Mouse (Mus musculus) liver, postnatal 0 days (tissue): Measurements from ENCODE around the gene Prkca. TPM values are rescaled to one million over a fixed set of nuclear protein-coding genes. Genes with fewer than 3 reads are reported as not detected.

Experiments used
- ATAC-seq: fragments of 200-750 bp; cut with Nextera tagmentation; 2 replicates; pipeline ENCODE4 v1.8.0; 2017; ENCODE audit warnings: mild to moderate bottlenecking, moderate library complexity
- DNase-seq: peaks from one replicate; pipeline ENCODE4 v3.0.0-alpha.2; 2016
- H3K27ac ChIP-seq: fragments of 300-500 bp; sonication (generic); 2 replicates; pipeline ENCODE4 v1.5.1; 2014; ENCODE audit warnings: antibody characterized with exemption, moderate library complexity, mild to moderate bottlenecking, low read depth
- H3K27me3 ChIP-seq: fragments of 300-500 bp; sonication (generic); 2 replicates; pipeline ENCODE4 v1.6.1; 2014; ENCODE audit warnings: low read length, control low read depth, mixed read lengths; ENCODE audit not compliant: insufficient read depth
- H3K36me3 ChIP-seq: fragments of 300-500 bp; sonication (generic); replicated peaks from 2 replicates; pipeline ENCODE4 v1.6.1; 2014; ENCODE audit warnings: mild to moderate bottlenecking, control low read depth, low read length, moderate library complexity, mixed read lengths; ENCODE audit not compliant: insufficient read depth
- H3K4me1 ChIP-seq: fragments of 300-500 bp; sonication (generic); 2 replicates; pipeline ENCODE4 v1.6.1; 2014; ENCODE audit warnings: antibody characterized with exemption, mild to moderate bottlenecking, control low read depth; ENCODE audit not compliant: insufficient read depth
- H3K4me2 ChIP-seq: fragments of 300-500 bp; sonication (generic); 2 replicates; pipeline ENCODE4 v1.6.1; 2014; ENCODE audit warnings: low read depth, mild to moderate bottlenecking, low read length, moderate library complexity, mixed read lengths
- H3K4me3 ChIP-seq: fragments of 300-500 bp; sonication (generic); 2 replicates; pipeline ENCODE4 v1.5.1; 2014; ENCODE audit warnings: low read depth, low read length
- H3K9ac ChIP-seq: fragments of 300-500 bp; sonication (generic); replicated peaks from 2 replicates; pipeline ENCODE4 v1.6.1; 2014; ENCODE audit warnings: mild to moderate bottlenecking, moderate library complexity
- H3K9me3 ChIP-seq: fragments of 300-500 bp; sonication (generic); 2 replicates; pipeline ENCODE4 v1.6.1; 2016; ENCODE audit warnings: mild to moderate bottlenecking, control low read depth, low read length, mixed read lengths
- CTCF ChIP-seq: sonication (generic); IDR thresholded peaks from 2 replicates; pipeline ENCODE4 v1.5.1; 2016; ENCODE audit warnings: antibody characterized with exemption, low read depth
- EP300 ChIP-seq: IDR thresholded peaks from 2 replicates; pipeline ENCODE4 v1.6.1; 2016; ENCODE audit warnings: antibody characterized with exemption, low read depth, mild to moderate bottlenecking
- WGBS: fragments of 180-500 bp; shearing (Covaris S2); extraction: QIAGEN DNeasy Blood & Tissue Kit; methylation state at CpG from one replicate; pipeline ENCODE4 v1.1.7; 2014; ENCODE audit not compliant: insufficient replicate concordance; 5-methylcytosine and 5-hydroxymethylcytosine counted together
- microRNA-seq: library from miRNA; unstranded; fragments of <30 nt; microRNA quantifications from one replicate; pipeline ENCODE4, GENCODE M21; 2016
- polyA plus RNA-seq: library from polyadenylated mRNA; unstranded; fragments of >200 nt; fragmentation: Nextera tagmentation; extraction: Ambion mirVana; gene quantifications from 2 replicates; pipeline ENCODE4 v1.2.1, GENCODE M21; 2015

Prkca gene
- polyA plus RNA-seq, 1 experiment from 2014 or later: 3.0 TPM

DNA sequence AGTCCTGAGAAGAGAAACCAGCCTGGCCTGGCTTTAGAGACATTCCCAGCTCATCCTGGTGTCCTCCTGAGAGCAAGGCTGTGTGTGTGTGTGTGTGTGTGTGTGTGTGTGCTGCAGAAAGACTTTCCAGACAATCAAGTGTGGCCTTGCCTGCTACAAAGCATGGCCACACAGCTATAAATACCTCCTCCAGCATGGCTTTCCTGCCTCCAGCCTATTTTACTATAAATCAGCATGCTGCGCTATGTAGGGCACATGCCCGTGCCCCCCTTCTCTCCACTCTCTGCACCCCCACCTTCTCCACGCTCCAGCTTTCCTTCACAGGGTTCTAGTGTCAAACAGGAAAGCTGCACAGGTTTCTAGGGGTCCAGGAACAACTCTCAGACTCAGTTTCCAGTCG lies 448.1 kb downstream of the Prkca start:
- 66% methylated on average over 4 of the region's 4 CpGs for WGBS
- no peak overlapping the region for H3K9ac ChIP-seq
- no peak for DNase-seq
- no peak overlapping the region for H3K27ac ChIP-seq
- H3K4me3 ChIP-seq: no peak overlapping the region
- ATAC-seq: no peak
- no peaks in the 10 kb centered on the region for H3K36me3 ChIP-seq
- no peak overlapping the region for H3K4me2 ChIP-seq
- TF ChIP-seq EP300 (no peak), CTCF (no peak)
- no peaks in the 10 kb centered on the region for H3K27me3 ChIP-seq
- no peaks in the 10 kb centered on the region for H3K9me3 ChIP-seq
- no peaks in the 10 kb centered on the region for H3K4me1 ChIP-seq

DNA sequence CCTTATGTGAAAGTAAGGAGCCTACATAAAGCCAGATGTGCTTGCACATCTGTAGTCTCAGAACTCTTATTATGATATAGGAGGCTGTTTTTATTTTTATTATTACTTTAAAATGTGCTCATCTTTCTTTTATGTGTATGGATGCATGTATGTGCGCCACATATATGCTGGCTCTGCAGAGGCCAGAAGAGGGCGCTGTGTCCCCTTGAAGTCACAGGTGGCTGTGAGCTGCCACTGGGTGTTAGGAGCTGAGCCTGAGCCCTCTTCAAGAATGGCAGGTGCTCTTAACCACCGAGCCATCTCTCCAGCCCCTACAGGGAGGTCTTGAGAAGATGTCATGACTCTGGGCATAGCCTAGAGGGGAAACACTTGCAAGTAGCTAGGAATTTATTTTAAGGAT lies 452.4 kb downstream of the Prkca start:
- no peaks in the 10 kb centered on the region for H3K4me1 ChIP-seq
- no peak for DNase-seq
- H3K9me3 ChIP-seq: no peaks in the 10 kb centered on the region
- 75% methylated on average over 3 of the region's 3 CpGs for WGBS
- no peaks in the 10 kb centered on the region for H3K27me3 ChIP-seq
- H3K4me2 ChIP-seq: no peak overlapping the region
- no peak for TF ChIP-seq EP300
- TF ChIP-seq CTCF: 0 out of 2 replicates have a peak, but pooled peaks have one; percentile 11
- H3K9ac ChIP-seq: no peak overlapping the region
- H3K27ac ChIP-seq: no peak overlapping the region
- ATAC-seq: no peak
- H3K4me3 ChIP-seq: no peak overlapping the region
- no peaks in the 10 kb centered on the region for H3K36me3 ChIP-seq

GRCm38 (mm10) chr11:107887342-107887741 lies 456.4 kb downstream of the Prkca start:
- H3K4me2 ChIP-seq: no peak overlapping the region
- no peak overlapping the region for H3K9ac ChIP-seq
- DNase-seq (no peak), ATAC-seq (no peak)
- WGBS: 76% methylated on average over 6 of the region's 6 CpGs
- no peaks in the 10 kb centered on the region for H3K27me3 ChIP-seq
- H3K4me3 ChIP-seq: no peak overlapping the region
- TF ChIP-seq CTCF: no peak
- TF ChIP-seq EP300: no peak
- no peaks in the 10 kb centered on the region for H3K4me1 ChIP-seq
- no peaks in the 10 kb centered on the region for H3K36me3 ChIP-seq
- no peak overlapping the region for H3K27ac ChIP-seq
- H3K9me3 ChIP-seq: no peaks in the 10 kb centered on the region

Small RNA genes within 50 kb of the gene (microRNA-seq; reads per million reads assigned to microRNA genes)
- gene Mir7223: not detected

Other genes with a start within 250 kb of the Prkca start
- gene Apoh, start 574 bp downstream of the Prkca start, polyA plus RNA-seq: 3,365 and 3,457 TPM in 2 replicates
- 0.66 and 1.1 TPM in 2 replicates for gene Cep112, start 81.3 kb upstream of the Prkca start, polyA plus RNA-seq